Mouse (Mus musculus) forebrain, embryonic 13.5 days (tissue): ENCODE measurements at regions not wholly inside any gene's neighbourhood (a gene's known extent, or its start where the extent isn't known, plus 50 kb on each side); places are given as distances from the start of the nearest gene placed in this dataset.

Experiments
- ATAC-seq: fragments of 200-750 bp; cut with Nextera tagmentation; 2 replicates; pipeline ENCODE4 v1.8.0; 2017
- H3K27ac ChIP-seq: fragments of 300-500 bp; sonication (generic); 2 replicates; pipeline ENCODE4 v1.5.1; 2015; ENCODE audit warnings: inconsistent platforms, mild to moderate bottlenecking, moderate library complexity
- H3K27me3 ChIP-seq: fragments of 300-500 bp; sonication (generic); 2 replicates; pipeline ENCODE4 v1.6.1; 2015; ENCODE audit warnings: mild to moderate bottlenecking, inconsistent platforms
- H3K36me3 ChIP-seq: fragments of 300-500 bp; sonication (generic); 2 replicates; pipeline ENCODE4 v1.6.1; 2015; ENCODE audit warnings: mild to moderate bottlenecking, inconsistent platforms; ENCODE audit not compliant: poor library complexity, severe bottlenecking
- H3K4me1 ChIP-seq: fragments of 300-500 bp; sonication (generic); 2 replicates; pipeline ENCODE4 v1.6.1; 2015; ENCODE audit warnings: inconsistent platforms
- H3K4me2 ChIP-seq: fragments of 300-500 bp; sonication (generic); 2 replicates; pipeline ENCODE4 v1.6.1; 2015; ENCODE audit warnings: inconsistent platforms, mild to moderate bottlenecking, moderate library complexity
- H3K4me3 ChIP-seq: fragments of 300-500 bp; sonication (generic); 2 replicates; pipeline ENCODE4 v1.5.1; 2015; ENCODE audit warnings: mild to moderate bottlenecking, inconsistent platforms
- H3K9ac ChIP-seq: fragments of 300-500 bp; sonication (generic); 2 replicates; pipeline ENCODE4 v1.6.1; 2015; ENCODE audit warnings: mild to moderate bottlenecking, inconsistent platforms
- H3K9me3 ChIP-seq: fragments of 300-500 bp; sonication (generic); replicated peaks from 2 replicates; pipeline ENCODE4 v1.6.1; 2016; ENCODE audit warnings: inconsistent platforms
- WGBS: fragments of 180-500 bp; shearing (Covaris S2); methylation state at CpG from one replicate; pipeline ENCODE4 v1.1.7; 2015; 5-methylcytosine and 5-hydroxymethylcytosine counted together

- ATAC-seq: no peak
- Histone ChIP-seq H3K4me3 (no peak overlapping the region), H3K9ac (no peak overlapping the region)
These were observed 600.1 kb downstream of the Ptprc start for GRCm38 (mm10) chr1:137575380-137575779.

GRCm38 (mm10) chr1:137571905-137572865 lies 603.3 kb downstream of the Ptprc start:
- WGBS: 88% methylated on average over 6 of the region's 6 CpGs
- H3K9me3 ChIP-seq: no peaks in the 10 kb centered on the region
- no peaks in the 10 kb centered on the region for H3K27me3 ChIP-seq

More at GRCm38 (mm10) chr1:137575380-137575779, 600.1 kb downstream of the Ptprc start:
- Histone ChIP-seq H3K4me2 (no peak overlapping the region), H3K36me3 (no peaks in the 10 kb centered on the region), H3K4me1 (no peaks in the 10 kb centered on the region), H3K9me3 (no peaks in the 10 kb centered on the region), H3K27me3 (no peaks in the 10 kb centered on the region), H3K27ac (no peak overlapping the region)

GRCm38 (mm10) chr1:137571190-137571904 lies 604.2 kb downstream of the Ptprc start:
- no peaks in the 10 kb centered on the region for H3K36me3 ChIP-seq
- H3K9ac ChIP-seq: no peak overlapping the region
- no peak overlapping the region for H3K4me3 ChIP-seq
- ATAC-seq: no peak
- WGBS: 78% methylated on average over 4 of the region's 4 CpGs
- H3K27ac ChIP-seq: no peak overlapping the region
- no peak overlapping the region for H3K4me2 ChIP-seq
- H3K9me3 ChIP-seq: no peaks in the 10 kb centered on the region
- no peaks in the 10 kb centered on the region for H3K4me1 ChIP-seq
- no peaks in the 10 kb centered on the region for H3K27me3 ChIP-seq

More at GRCm38 (mm10) chr1:137571905-137572865, 603.3 kb downstream of the Ptprc start:
- Histone ChIP-seq H3K4me1 (no peaks in the 10 kb centered on the region), H3K27ac (no peak overlapping the region), H3K9ac (no peak overlapping the region), H3K4me2 (no peak overlapping the region), H3K36me3 (no peaks in the 10 kb centered on the region), H3K4me3 (no peak overlapping the region)
- no peak for ATAC-seq

- Histone ChIP-seq H3K27me3 (no peaks in the 10 kb centered on the region), H3K4me1 (no peaks in the 10 kb centered on the region), H3K9me3 (no peaks in the 10 kb centered on the region), H3K27ac (no peak overlapping the region), H3K4me2 (no peak overlapping the region), H3K9ac (no peak overlapping the region), H3K36me3 (no peaks in the 10 kb centered on the region), H3K4me3 (no peak overlapping the region)
- no peak for ATAC-seq
- 97% methylated on average over 1 of the region's 1 CpGs for WGBS
These were observed 607.3 kb upstream of the Nr5a2 start for GRCm38 (mm10) chr1:137567526-137567925.

GRCm38 (mm10) chr1:137565573-137566048 lies 605.4 kb upstream of the Nr5a2 start:
- no peaks in the 10 kb centered on the region for H3K9me3 ChIP-seq
- no peak for ATAC-seq
- WGBS: 92% methylated on average over 4 of the region's 4 CpGs
- no peak overlapping the region for H3K4me2 ChIP-seq
- no peaks in the 10 kb centered on the region for H3K27me3 ChIP-seq
- no peak overlapping the region for H3K27ac ChIP-seq
- no peaks in the 10 kb centered on the region for H3K36me3 ChIP-seq
- no peaks in the 10 kb centered on the region for H3K4me1 ChIP-seq
- H3K4me3 ChIP-seq: no peak overlapping the region
- H3K9ac ChIP-seq: no peak overlapping the region

GRCm38 (mm10) chr1:137561686-137562085 lies 601.4 kb upstream of the Nr5a2 start:
- WGBS: 85% methylated on average over 3 of the region's 3 CpGs
- H3K27ac ChIP-seq: no peak overlapping the region
- no peak for ATAC-seq
- no peak overlapping the region for H3K4me3 ChIP-seq
- H3K9ac ChIP-seq: no peak overlapping the region
- no peak overlapping the region for H3K4me2 ChIP-seq
- no peaks in the 10 kb centered on the region for H3K36me3 ChIP-seq
- no peaks in the 10 kb centered on the region for H3K27me3 ChIP-seq
- no peaks in the 10 kb centered on the region for H3K9me3 ChIP-seq
- H3K4me1 ChIP-seq: no peaks in the 10 kb centered on the region

- Histone ChIP-seq H3K27ac (no peak overlapping the region), H3K9me3 (no peaks in the 10 kb centered on the region), H3K4me1 (no peaks in the 10 kb centered on the region), H3K4me2 (no peak overlapping the region), H3K9ac (no peak overlapping the region), H3K4me3 (no peak overlapping the region), H3K36me3 (no peaks in the 10 kb centered on the region), H3K27me3 (no peaks in the 10 kb centered on the region)
- WGBS: 74% methylated on average over 11 of the region's 11 CpGs
- ATAC-seq: no peak
These were observed 600.4 kb upstream of the Nr5a2 start for GRCm38 (mm10) chr1:137560389-137561268.

GRCm38 (mm10) chr1:137549659-137550058 lies 589.4 kb upstream of the Nr5a2 start:
- no peak overlapping the region for H3K27ac ChIP-seq
- 89% methylated on average over 1 of the region's 1 CpGs for WGBS
- no peak overlapping the region for H3K4me2 ChIP-seq
- no peaks in the 10 kb centered on the region for H3K27me3 ChIP-seq
- H3K4me1 ChIP-seq: peaks cover 13% of the 10 kb centered on the region
- no peaks in the 10 kb centered on the region for H3K36me3 ChIP-seq
- no peaks in the 10 kb centered on the region for H3K9me3 ChIP-seq
- H3K9ac ChIP-seq: no peak overlapping the region
- H3K4me3 ChIP-seq: no peak overlapping the region
- no peak for ATAC-seq

- Histone ChIP-seq H3K27me3 (no peaks in the 10 kb centered on the region), H3K4me2 (no peak overlapping the region), H3K4me3 (no peak overlapping the region), H3K9me3 (no peaks in the 10 kb centered on the region), H3K9ac (no peak overlapping the region), H3K36me3 (no peaks in the 10 kb centered on the region), H3K27ac (0 out of 2 replicates have a peak overlapping the region, but pooled peaks have one; percentile 25), H3K4me1 (peaks cover 13% of the 10 kb centered on the region)
- peak; percentile 63 for ATAC-seq
These were observed 585.4 kb upstream of the Nr5a2 start for GRCm38 (mm10) chr1:137545666-137546065.

- WGBS: 95% methylated on average over 3 of the region's 3 CpGs
- Histone ChIP-seq H3K4me1 (peaks cover 13% of the 10 kb centered on the region), H3K9me3 (no peaks in the 10 kb centered on the region), H3K27ac (no peak overlapping the region), H3K36me3 (no peaks in the 10 kb centered on the region), H3K9ac (no peak overlapping the region), H3K27me3 (no peaks in the 10 kb centered on the region), H3K4me2 (no peak overlapping the region), H3K4me3 (no peak overlapping the region)
- ATAC-seq: no peak
These were observed 583.6 kb upstream of the Nr5a2 start for GRCm38 (mm10) chr1:137543828-137544227.

- Histone ChIP-seq H3K4me3 (no peak overlapping the region), H3K9me3 (no peaks in the 10 kb centered on the region), H3K27me3 (no peaks in the 10 kb centered on the region), H3K36me3 (no peaks in the 10 kb centered on the region), H3K4me2 (no peak overlapping the region), H3K4me1 (peaks cover 13% of the 10 kb centered on the region), H3K9ac (no peak overlapping the region), H3K27ac (no peak overlapping the region)
- 89% methylated on average over 9 of the region's 9 CpGs for WGBS
- ATAC-seq: no peak
These were observed 581.2 kb upstream of the Nr5a2 start for GRCm38 (mm10) chr1:137541453-137541852.
